Mouse (Mus musculus) liver, embryonic 12.5 days (tissue): ENCODE results near the gene Adam12. TPM values are rescaled to one million over a fixed set of nuclear protein-coding genes. Genes with fewer than 3 reads are reported as not detected.
"Not testable (repeated sequence)": the region's sequence is repeated elsewhere in the genome, so short reads cannot be mapped to it uniquely, and the experiment has no call there.

ENCODE experiments used
- ATAC-seq: fragments of 200-750 bp; cut with Nextera tagmentation; 2 replicates; pipeline ENCODE4 v1.8.0; 2017; ENCODE audit warnings: moderate number of reproducible peaks, mild to moderate bottlenecking, moderate library complexity
- H3K27ac ChIP-seq: fragments of 300-500 bp; sonication (generic); 2 replicates; pipeline ENCODE4 v1.5.1; 2016; ENCODE audit warnings: mild to moderate bottlenecking
- H3K27me3 ChIP-seq: fragments of 300-500 bp; sonication (generic); replicated peaks from 2 replicates; pipeline ENCODE4 v1.6.1; 2016; ENCODE audit warnings: mild to moderate bottlenecking, moderate library complexity
- H3K36me3 ChIP-seq: fragments of 300-500 bp; sonication (generic); 2 replicates; pipeline ENCODE4 v1.6.1; 2016; ENCODE audit warnings: mild to moderate bottlenecking, moderate library complexity
- H3K4me1 ChIP-seq: fragments of 300-500 bp; sonication (generic); 2 replicates; pipeline ENCODE4 v1.6.1; 2016
- H3K4me2 ChIP-seq: fragments of 300-500 bp; sonication (generic); 2 replicates; pipeline ENCODE4 v1.6.1; 2016; ENCODE audit warnings: mild to moderate bottlenecking, moderate library complexity
- H3K4me3 ChIP-seq: fragments of 300-500 bp; sonication (generic); 2 replicates; pipeline ENCODE4 v1.5.1; 2016; ENCODE audit warnings: mild to moderate bottlenecking, moderate library complexity
- H3K9ac ChIP-seq: fragments of 300-500 bp; sonication (generic); 2 replicates; pipeline ENCODE4 v1.6.1; 2016; ENCODE audit warnings: mild to moderate bottlenecking, moderate library complexity
- H3K9me3 ChIP-seq: fragments of 300-500 bp; sonication (generic); replicated peaks from 2 replicates; pipeline ENCODE4 v1.6.1; 2016; ENCODE audit warnings: mild to moderate bottlenecking, moderate library complexity
- WGBS: fragments of 180-500 bp; shearing (Covaris S2); methylation state at CpG from one replicate; pipeline ENCODE4 v1.1.7; 2016; ENCODE audit not compliant: insufficient replicate concordance; 5-methylcytosine and 5-hydroxymethylcytosine counted together
- polyA plus RNA-seq: library from polyadenylated mRNA; unstranded; fragments of >200 nt; fragmentation: Nextera tagmentation; extraction: Ambion mirVana; gene quantifications from 2 replicates; pipeline ENCODE4 v1.2.1, GENCODE M21; 2016

The Adam12 gene
- polyA plus RNA-seq, 1 experiment from 2014 or later: 6.5 TPM

- ATAC-seq: no peak
- H3K36me3 ChIP-seq: peaks cover 5% of the 10 kb centered on the region; the same call in 1 of the 2 replicates
- H3K9me3 ChIP-seq: no peaks in the 10 kb centered on the region
- H3K4me3 ChIP-seq: no peak overlapping the region
- WGBS: 74% methylated on average over 4 of the region's 4 CpGs
- no peak overlapping the region for H3K4me2 ChIP-seq
- H3K27me3 ChIP-seq: no peaks in the 10 kb centered on the region
- H3K4me1 ChIP-seq: no peaks in the 10 kb centered on the region
- no peak overlapping the region for H3K27ac ChIP-seq
- H3K9ac ChIP-seq: no peak overlapping the region
These were observed 323.0 kb downstream of the Adam12 start for GRCm38 (mm10) chr7:133908966-133909365.

DNA sequence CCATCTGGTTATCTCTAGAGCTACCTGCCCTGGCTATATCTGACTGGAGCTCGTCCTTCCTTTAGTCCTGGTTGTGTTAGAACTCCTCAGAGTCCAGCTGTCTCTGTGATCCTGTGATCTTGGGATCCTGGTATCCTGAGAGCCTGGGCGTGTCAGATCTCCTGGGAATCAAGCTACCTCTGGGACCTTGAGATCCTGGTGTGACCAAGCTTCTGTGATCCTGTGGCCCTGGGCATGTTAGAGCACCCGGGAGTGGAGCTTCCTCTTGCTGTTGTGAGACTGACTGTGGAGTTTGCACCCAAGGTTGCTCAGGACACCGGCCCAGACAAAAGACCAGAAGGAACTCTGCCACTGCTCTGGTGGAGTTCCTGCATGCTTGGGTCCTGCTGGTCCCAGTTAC is 332.6 kb downstream of the Adam12 start:
- 54% methylated on average over 4 of the region's 4 CpGs for WGBS
- Histone ChIP-seq H3K4me2 (no peak overlapping the region), H3K27ac (no peak overlapping the region), H3K4me1 (no peaks in the 10 kb centered on the region), H3K36me3 (peaks cover 4% of the 10 kb centered on the region; the same call in 1 of the 2 replicates), H3K9me3 (no peaks in the 10 kb centered on the region), H3K9ac (no peak overlapping the region), H3K4me3 (no peak overlapping the region), H3K27me3 (no peaks in the 10 kb centered on the region)
- ATAC-seq: no peak

- Histone ChIP-seq H3K4me2 (no peak overlapping the region), H3K4me3 (no peak overlapping the region), H3K36me3 (no peaks in the 10 kb centered on the region), H3K27me3 (no peaks in the 10 kb centered on the region), H3K9ac (no peak overlapping the region), H3K4me1 (no peaks in the 10 kb centered on the region), H3K9me3 (no peaks in the 10 kb centered on the region), H3K27ac (no peak overlapping the region)
- 48% methylated on average over 4 of the region's 4 CpGs for whole genome bisulfite sequencing
- no peak for ATAC-seq
These were observed 340.1 kb downstream of the Adam12 start for GRCm38 (mm10) chr7:133891796-133892195.

DNA sequence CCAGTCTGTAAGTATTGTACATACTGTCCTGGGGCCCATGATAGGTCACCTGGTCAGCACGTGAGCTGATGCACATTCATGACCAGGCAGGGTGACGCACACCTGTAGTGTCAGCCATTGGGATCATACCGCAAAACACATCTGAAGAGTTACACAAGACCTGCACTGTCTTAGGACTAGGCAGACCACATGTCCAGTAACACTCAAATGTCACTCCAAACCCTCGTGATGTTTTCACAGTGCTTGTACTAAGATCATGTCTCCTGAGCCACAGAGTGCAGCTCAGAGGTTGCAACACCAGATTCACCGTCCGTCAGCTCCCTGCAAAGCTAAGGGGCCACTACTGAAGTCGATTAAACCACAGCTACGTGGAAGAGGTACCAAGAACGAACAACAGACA is 340.6 kb downstream of the Adam12 start:
- H3K4me2 ChIP-seq: no peak overlapping the region
- no peaks in the 10 kb centered on the region for H3K4me1 ChIP-seq
- no peak overlapping the region for H3K4me3 ChIP-seq
- H3K9me3 ChIP-seq: no peaks in the 10 kb centered on the region
- no peak for ATAC-seq
- no peaks in the 10 kb centered on the region for H3K36me3 ChIP-seq
- no peak overlapping the region for H3K27ac ChIP-seq
- WGBS: 65% methylated on average over 9 of the region's 9 CpGs
- no peaks in the 10 kb centered on the region for H3K27me3 ChIP-seq
- H3K9ac ChIP-seq: no peak overlapping the region

DNA sequence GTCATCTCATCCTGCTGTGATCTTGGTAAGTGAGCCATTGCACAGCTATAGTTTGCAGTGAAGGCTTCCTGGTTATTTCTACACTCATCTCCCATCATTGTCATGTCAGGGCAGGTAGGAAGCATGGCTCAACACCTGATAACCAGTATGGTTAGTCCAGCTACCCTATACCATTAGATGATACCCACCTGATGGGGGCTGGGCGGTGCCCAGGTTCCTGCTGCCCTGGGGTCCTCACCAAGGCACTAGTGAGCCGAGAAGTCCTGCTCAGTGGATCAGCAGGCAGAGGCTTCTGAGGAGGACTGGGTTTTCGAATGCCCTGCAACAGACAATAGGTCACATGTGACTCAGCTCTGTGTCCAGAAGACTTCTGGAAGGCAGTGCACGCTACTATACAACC is 342.0 kb downstream of the Adam12 start:
- WGBS: 68% methylated on average over 4 of the region's 4 CpGs
- Histone ChIP-seq H3K27me3 (no peaks in the 10 kb centered on the region), H3K9me3 (no peaks in the 10 kb centered on the region), H3K36me3 (no peaks in the 10 kb centered on the region), H3K27ac (no peak overlapping the region), H3K9ac (no peak overlapping the region), H3K4me3 (no peak overlapping the region), H3K4me2 (no peak overlapping the region), H3K4me1 (no peaks in the 10 kb centered on the region)
- ATAC-seq: no peak

- Histone ChIP-seq H3K9me3 (no peaks in the 10 kb centered on the region), H3K27me3 (no peaks in the 10 kb centered on the region), H3K4me1 (no peaks in the 10 kb centered on the region), H3K27ac (no peak overlapping the region), H3K4me2 (no peak overlapping the region), H3K9ac (no peak overlapping the region), H3K36me3 (no peaks in the 10 kb centered on the region), H3K4me3 (no peak overlapping the region)
- ATAC-seq: no peak
- WGBS: 66% methylated on average over 19 of the region's 19 CpGs
These were observed 342.7 kb downstream of the Adam12 start for GRCm38 (mm10) chr7:133888926-133889920.

- not testable (repeated sequence) for H3K36me3 ChIP-seq, H3K27ac ChIP-seq, H3K4me3 ChIP-seq, ATAC-seq, H3K4me1 ChIP-seq, H3K4me2 ChIP-seq, H3K9ac ChIP-seq, H3K9me3 ChIP-seq, H3K27me3 ChIP-seq
- WGBS: 80% methylated on average over 5 of the region's 9 CpGs
These were observed 347.1 kb downstream of the Adam12 start for GRCm38 (mm10) chr7:133884759-133885431.

- WGBS: 79% methylated on average over 8 of the region's 8 CpGs
- H3K27me3 ChIP-seq: no peaks in the 10 kb centered on the region
- no peak overlapping the region for H3K9ac ChIP-seq
- no peak for ATAC-seq
- H3K4me3 ChIP-seq: no peak overlapping the region
- H3K9me3 ChIP-seq: no peaks in the 10 kb centered on the region
- no peak overlapping the region for H3K27ac ChIP-seq
- no peak overlapping the region for H3K4me2 ChIP-seq
- no peaks in the 10 kb centered on the region for H3K36me3 ChIP-seq
- no peaks in the 10 kb centered on the region for H3K4me1 ChIP-seq
These were observed 352.2 kb downstream of the Adam12 start for GRCm38 (mm10) chr7:133879761-133880160.

DNA sequence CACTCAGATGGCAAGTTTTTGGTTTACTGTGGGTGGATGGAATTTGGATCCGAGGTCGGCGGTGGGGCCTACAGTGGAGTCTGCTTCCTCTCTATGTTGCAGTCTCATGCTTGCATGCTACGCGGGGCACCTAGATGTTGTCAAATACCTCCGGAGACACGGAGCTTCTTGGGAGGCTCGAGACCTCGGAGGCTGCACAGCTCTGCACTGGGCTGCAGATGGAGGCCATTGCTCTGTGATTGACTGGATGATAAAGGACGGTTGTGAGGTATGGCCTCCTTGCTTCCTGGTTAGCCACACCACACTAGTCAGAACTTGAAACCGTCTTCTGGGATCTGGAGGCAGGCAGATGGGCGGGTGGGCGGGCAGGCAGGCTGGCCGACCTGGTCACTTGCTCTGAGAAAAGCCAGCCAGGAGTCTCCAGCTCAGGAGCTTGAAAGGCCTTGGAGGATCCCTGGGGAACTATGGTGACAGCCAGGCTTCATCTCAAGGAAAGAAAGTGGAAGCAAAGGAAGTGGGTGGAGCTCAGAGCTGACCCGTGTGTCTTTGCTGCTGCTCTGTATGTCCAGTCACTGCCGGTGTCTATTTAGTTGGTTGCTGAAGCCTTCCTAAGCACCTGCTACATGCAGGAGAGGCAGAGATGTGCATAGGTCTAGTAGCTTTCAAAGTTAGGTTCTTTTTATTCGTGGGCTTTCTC is 355.2 kb downstream of the Adam12 start:
- WGBS: 66% methylated on average over 17 of the region's 17 CpGs
- no peak overlapping the region for H3K27ac ChIP-seq
- ATAC-seq: no peak
- H3K9me3 ChIP-seq: no peaks in the 10 kb centered on the region
- H3K27me3 ChIP-seq: no peaks in the 10 kb centered on the region
- H3K36me3 ChIP-seq: no peaks in the 10 kb centered on the region
- H3K9ac ChIP-seq: no peak overlapping the region
- H3K4me3 ChIP-seq: no peak overlapping the region
- no peak overlapping the region for H3K4me2 ChIP-seq
- no peaks in the 10 kb centered on the region for H3K4me1 ChIP-seq

- no peaks in the 10 kb centered on the region for H3K36me3 ChIP-seq
- 63% methylated on average over 3 of the region's 3 CpGs for WGBS
These were observed 355.8 kb downstream of the Adam12 start for GRCm38 (mm10) chr7:133876139-133876538.

GRCm38 (mm10) chr7:133872701-133873100 is 359.2 kb downstream of the Adam12 start:
- Histone ChIP-seq H3K9ac (no peak overlapping the region), H3K4me2 (no peak overlapping the region), H3K27me3 (no peaks in the 10 kb centered on the region), H3K36me3 (no peaks in the 10 kb centered on the region), H3K27ac (no peak overlapping the region), H3K4me1 (no peaks in the 10 kb centered on the region), H3K4me3 (no peak overlapping the region), H3K9me3 (no peaks in the 10 kb centered on the region)
- WGBS: 53% methylated on average over 5 of the region's 5 CpGs
- ATAC-seq: no peak

More at GRCm38 (mm10) chr7:133876139-133876538, 355.8 kb downstream of the Adam12 start:
- Histone ChIP-seq H3K27me3 (no peaks in the 10 kb centered on the region), H3K27ac (no peak overlapping the region), H3K4me1 (no peaks in the 10 kb centered on the region), H3K9ac (no peak overlapping the region), H3K4me2 (no peak overlapping the region), H3K9me3 (no peaks in the 10 kb centered on the region), H3K4me3 (no peak overlapping the region)
- ATAC-seq: no peak

- 55% methylated on average over 4 of the region's 4 CpGs for WGBS
- Histone ChIP-seq H3K4me1 (no peaks in the 10 kb centered on the region), H3K9me3 (no peaks in the 10 kb centered on the region), H3K4me2 (no peak overlapping the region), H3K27ac (no peak overlapping the region), H3K9ac (no peak overlapping the region), H3K27me3 (no peaks in the 10 kb centered on the region), H3K36me3 (no peaks in the 10 kb centered on the region), H3K4me3 (no peak overlapping the region)
- no peak for ATAC-seq
These were observed 361.7 kb downstream of the Adam12 start for GRCm38 (mm10) chr7:133870265-133870664.
